Mouse (Mus musculus): ENCODE measurements at regions not wholly inside any gene's neighbourhood (a gene's known extent, or its start where the extent isn't known, plus 50 kb on each side); places are given as distances from the start of the nearest gene placed in this dataset.
A peak's percentile ranks its signal among the peaks of the same experiment; 100 is the strongest.

DNA sequence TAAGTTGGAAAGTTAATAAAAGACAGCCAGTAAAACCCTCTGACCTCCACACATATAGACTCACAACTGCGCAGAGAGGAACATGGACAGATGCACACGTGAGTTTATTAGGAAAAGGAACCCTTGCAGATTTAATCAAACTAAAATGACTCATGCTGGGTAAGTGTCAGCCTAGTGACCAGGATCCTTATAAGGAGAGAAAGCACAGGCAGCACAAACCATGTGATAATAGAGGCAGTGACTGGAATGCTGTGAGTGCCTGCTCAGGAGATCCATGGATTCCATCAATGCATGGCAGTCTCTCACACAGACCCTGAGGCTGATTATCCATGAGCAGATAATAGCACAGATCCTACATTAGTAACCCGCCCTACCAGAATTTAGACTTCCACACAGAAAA, 162.2 kb upstream of the Mbnl1 start:
- DNase-seq (ENCODE audit: low read depth, low spot score) = no peak

DNA sequence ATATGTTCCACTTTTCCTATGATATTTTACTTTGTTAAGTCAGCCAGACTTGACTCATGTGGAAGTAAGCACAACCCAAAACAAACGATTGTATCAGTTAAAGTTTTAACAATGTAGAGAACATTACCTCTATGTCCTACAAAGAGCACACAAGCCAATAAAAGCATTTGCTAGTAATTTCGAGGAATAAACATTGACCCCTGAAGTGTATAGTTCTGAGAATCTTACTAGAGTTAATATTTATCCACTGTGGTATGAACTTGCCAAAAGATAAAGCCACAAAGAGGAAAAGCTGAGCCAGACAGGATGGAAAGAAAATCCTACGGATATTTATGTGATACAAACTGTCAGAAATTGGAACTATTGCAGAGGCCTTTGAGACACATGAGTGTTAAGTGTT, 161.5 kb upstream of the Mbnl1 start:
- DNase-seq (ENCODE audit: low read depth, low spot score) = no peak

- DNase-seq (ENCODE audit: low read depth, low spot score) = no peak
These were observed 152.3 kb upstream of the Mbnl1 start for GRCm38 (mm10) chr3:60320213-60320936.

GRCm38 (mm10) chr3:60323514-60323913, 149.1 kb upstream of the Mbnl1 start:
- no peak for DNase-seq (ENCODE audit: low read depth, low spot score)

- DNase-seq (ENCODE audit: low read depth, low spot score) = no peak
These were observed 148.2 kb upstream of the Mbnl1 start for GRCm38 (mm10) chr3:60324416-60324815.

DNA sequence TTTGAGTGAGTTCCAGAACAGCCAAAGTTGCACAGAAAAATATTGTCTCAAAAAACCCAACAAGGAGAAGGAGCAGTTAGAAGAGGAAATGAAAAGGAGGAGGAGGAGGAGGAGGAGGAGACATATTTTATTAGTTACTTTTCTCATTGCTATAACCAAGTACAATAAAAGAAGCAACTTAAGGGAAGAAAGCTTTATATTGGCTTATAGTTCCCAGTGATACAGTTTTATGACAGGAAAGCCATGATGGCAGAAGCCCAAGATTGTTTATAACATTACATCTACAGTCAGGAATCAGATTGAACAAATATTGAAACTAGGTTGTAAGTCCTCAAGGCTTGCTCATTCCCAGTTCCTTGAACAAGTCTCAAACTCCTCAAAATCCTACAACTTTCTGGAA, 147.7 kb upstream of the Mbnl1 start:
- DNase-seq (ENCODE audit: low read depth, low spot score) = no peak

- DNase-seq (ENCODE audit: low read depth, low spot score) = no peak
These were observed 140.2 kb upstream of the Mbnl1 start for GRCm38 (mm10) chr3:60332460-60332859.

GRCm38 (mm10) chr3:60333669-60334068, 139.0 kb upstream of the Mbnl1 start:
- DNase-seq (ENCODE audit: low read depth, low spot score) = no peak

DNA sequence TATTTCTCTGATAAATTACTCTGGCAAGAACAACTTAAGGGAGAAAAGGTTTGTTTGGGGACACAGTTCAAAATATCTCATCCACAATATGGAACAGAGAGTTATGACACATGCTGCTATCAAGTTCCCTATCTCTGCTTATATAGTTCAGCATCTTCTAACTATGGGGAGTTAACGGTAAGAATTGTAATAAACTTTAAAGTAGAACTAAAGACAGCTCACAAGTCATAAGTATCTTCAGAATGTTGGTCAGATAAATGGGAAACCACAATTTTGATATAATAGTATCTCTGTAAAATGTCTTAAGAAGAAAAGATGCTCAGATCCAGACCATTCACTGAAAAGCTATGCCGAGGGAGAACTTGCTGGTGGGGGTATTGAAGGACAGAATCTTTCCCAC, 138.5 kb upstream of the Mbnl1 start:
- no peak for DNase-seq (ENCODE audit: low read depth, low spot score)

- no peak for DNase-seq (ENCODE audit: low read depth, low spot score)
These were observed 126.2 kb upstream of the Mbnl1 start for GRCm38 (mm10) chr3:60346390-60346789.

DNA sequence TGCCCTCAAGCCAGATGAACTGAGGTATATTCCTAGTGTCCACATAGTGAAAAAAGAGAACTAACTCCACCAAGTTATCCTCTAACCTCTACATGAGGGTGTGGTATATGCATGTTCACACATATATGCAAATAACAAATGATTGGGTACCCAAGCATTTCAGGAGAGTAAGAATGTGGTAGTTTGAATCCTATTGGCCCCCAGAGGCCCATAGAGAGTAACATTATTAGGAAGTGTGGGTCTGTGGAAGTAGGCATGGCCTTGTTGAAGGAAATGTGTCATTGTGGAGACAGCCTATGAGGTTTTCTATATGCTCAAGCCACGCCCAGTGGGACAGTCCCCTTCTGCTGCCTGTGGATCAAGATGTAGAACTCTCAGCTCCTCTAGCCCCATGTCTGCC, 125.6 kb upstream of the Mbnl1 start:
- DNase-seq (ENCODE audit: low read depth, low spot score) = no peak

GRCm38 (mm10) chr3:60371176-60371965, 101.3 kb upstream of the Mbnl1 start:
- no peak for DNase-seq (ENCODE audit: low read depth, low spot score)

DNA sequence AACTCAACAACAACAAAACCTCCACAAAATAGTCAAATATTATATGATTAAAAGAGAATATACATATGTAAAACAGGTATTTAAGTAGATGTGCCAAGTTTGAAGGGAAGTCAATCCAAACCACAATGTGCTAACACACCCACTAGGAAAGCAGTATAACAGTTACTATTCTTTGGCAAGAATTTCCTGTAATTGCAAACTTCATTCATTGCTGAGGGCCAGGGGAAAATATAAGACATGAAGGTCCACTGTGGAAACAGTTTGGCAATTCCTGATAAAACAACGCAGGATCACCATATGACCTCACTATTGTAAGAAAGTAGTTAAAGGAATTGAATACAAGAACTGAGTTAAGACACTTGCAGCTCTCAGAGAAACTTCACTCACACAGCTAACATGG, 99.0 kb upstream of the Mbnl1 start:
- no peak for DNase-seq (ENCODE audit: low read depth, low spot score)

- no peak for DNase-seq (ENCODE audit: low read depth, low spot score)
These were observed 84.0 kb upstream of the Mbnl1 start for GRCm38 (mm10) chr3:60388593-60388992.

DNA sequence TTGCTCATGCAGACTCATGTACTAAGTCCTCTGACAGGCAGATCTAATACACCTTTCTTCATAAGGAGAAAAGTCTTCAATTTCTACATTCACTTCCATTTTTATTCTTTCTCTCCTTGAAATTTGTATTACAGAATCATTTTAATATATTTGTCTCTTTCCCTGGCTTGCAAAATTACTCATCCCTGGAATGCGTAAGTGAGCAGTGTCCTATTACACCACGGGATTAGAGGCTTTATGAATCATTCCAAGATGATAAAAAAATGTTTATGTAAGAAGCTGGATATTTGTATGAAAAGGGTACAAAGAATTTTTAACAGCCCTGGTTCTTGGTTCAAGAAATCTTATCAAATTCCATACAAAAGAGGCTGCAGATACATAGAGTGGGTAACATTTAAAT, 83.6 kb upstream of the Mbnl1 start:
- DNase-seq (ENCODE audit: low read depth, low spot score) = no peak

DNA sequence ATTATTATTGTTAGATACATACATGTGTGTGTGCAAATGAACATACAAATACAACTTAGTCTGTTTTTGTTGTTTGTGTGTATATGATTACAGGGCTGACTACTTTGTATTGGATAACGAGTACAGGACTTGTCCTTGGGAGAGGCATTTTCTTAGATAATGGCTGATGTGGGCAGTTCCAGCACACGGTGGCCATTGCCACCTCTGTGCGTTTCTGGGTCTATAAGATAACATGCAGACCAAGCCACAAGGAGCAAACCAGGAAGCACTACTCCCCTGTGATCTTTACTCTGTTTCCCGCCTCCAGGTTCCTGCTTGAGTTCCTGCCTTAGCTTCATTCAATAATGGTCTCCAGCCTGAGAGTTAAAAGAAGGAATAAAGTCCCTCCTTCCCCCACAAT, 77.3 kb upstream of the Mbnl1 start:
- DNase-seq (ENCODE audit: low read depth, low spot score) = no peak

GRCm38 (mm10) chr3:60396971-60397370, 75.7 kb upstream of the Mbnl1 start:
- no peak for DNase-seq (ENCODE audit: low read depth, low spot score)

DNA sequence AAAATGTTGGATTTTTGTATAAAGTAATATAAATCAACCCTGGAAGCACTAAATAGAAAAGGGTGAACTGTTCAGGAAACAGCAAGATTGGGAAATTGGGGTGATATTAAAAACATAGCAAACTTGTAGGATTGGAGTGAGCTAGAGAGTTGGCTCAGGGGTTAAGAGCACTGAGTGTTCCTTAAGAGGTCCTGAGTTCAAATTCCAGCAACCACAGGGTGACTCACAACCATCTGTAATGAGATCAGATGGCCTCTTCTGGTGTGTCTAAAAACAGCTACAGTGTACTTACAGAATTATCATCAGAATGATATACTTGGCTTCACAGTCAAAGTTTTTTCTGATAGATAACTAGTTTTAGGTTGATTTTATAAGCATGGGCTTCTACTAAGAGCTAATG, 73.8 kb upstream of the Mbnl1 start:
- DNase-seq (ENCODE audit: low read depth, low spot score) = no peak

- DNase-seq (ENCODE audit: low read depth, low spot score) = no peak
These were observed 70.3 kb upstream of the Mbnl1 start for GRCm38 (mm10) chr3:60402251-60402830.

- DNase-seq (ENCODE audit: low read depth, low spot score) = no peak
These were observed 65.2 kb upstream of the Mbnl1 start for GRCm38 (mm10) chr3:60407426-60407825.

- no peak for DNase-seq (ENCODE audit: low read depth, low spot score)
These were observed 64.7 kb upstream of the Mbnl1 start for GRCm38 (mm10) chr3:60407906-60408305.

GRCm38 (mm10) chr3:60408553-60409282, 63.9 kb upstream of the Mbnl1 start:
- DNase-seq (ENCODE audit: low read depth, low spot score) = peak; percentile 6
